Mouse (Mus musculus): ENCODE results near the gene Pif1. TPM values are rescaled to one million over a fixed set of nuclear protein-coding genes. Genes with fewer than 3 reads are reported as not detected.

Gene Pif1
- total and polyA plus RNA-seq, 2 experiments from 2014 or later, result 0.77 to 2.2 TPM

DNA sequence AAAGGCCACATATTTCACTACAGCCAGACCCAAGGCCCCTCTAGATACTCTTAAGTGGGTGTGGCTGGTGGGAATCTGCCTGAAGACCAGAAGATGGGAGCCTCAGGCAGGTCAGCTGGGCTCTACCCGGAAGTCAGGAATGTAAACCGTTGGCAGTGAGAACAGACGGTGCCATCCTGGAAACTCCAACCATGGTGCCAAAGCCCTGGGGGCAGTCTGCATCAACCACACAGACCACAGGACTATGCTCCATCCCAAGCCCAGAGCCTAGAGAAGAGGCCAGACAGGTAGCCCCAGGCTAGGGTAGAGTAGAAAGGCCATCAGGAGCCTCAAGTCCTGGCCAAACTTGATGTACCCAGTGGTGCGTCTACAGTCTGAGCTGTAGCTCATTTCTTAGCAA lies 31.3 kb upstream of the Pif1 start:
- H3K9ac ChIP-seq (replicated peaks; ENCODE audit: low read length, poor library complexity, severe bottlenecking), result no peak overlapping the region
- no peak overlapping the region for H3K4me3 ChIP-seq (ENCODE audit: low read depth, low read length)
- no peaks in the 10 kb centered on the region for H3K27me3 ChIP-seq (ENCODE audit: insufficient read depth, low read length)
- ATAC-seq (ENCODE audit: low FRiP score) (no peak), DNase-seq (ENCODE audit: low spot score) (no peak)
- no peak for TF ChIP-seq CTCF (IDR thresholded peaks at IDR 0.05)
- no peak overlapping the region for H3K27ac ChIP-seq (ENCODE audit: low read depth, low read length)
- H3K4me1 ChIP-seq (ENCODE audit: insufficient read depth, low read length), result no peaks in the 10 kb centered on the region
- WGBS, result 89% methylated on average over 4 of the region's 4 CpGs
- no peaks in the 10 kb centered on the region for H3K9me3 ChIP-seq (ENCODE audit: low read length)
- H3K36me3 ChIP-seq (ENCODE audit: insufficient read depth, low read length), result no peaks in the 10 kb centered on the region
- H3K4me2 ChIP-seq (ENCODE audit: low read depth, low read length, poor library complexity, severe bottlenecking), result no peak overlapping the region

DNA sequence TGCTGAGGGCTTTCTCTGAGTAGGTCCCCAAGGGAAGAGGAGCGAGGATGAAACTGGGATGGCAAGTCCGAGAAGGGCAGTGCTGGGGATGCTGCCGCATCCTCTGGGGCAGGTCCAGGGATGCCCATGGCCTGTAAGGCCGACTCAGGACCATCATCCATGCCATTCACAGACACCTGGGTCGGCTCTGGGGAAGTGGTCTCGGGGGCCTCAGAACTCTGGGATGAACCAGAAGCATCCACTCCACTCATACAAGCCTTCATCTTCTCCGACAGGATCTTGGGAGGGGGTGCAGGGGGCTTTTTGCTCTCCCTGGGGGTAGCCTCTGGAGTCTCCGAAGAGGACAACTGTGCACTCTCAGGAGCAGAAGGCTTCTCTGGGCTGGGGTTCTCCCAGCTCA lies 30.6 kb upstream of the Pif1 start:
- TF ChIP-seq CTCF (IDR thresholded peaks at IDR 0.05), result no peak
- no peaks in the 10 kb centered on the region for H3K4me1 ChIP-seq (ENCODE audit: insufficient read depth, low read length)
- no peak overlapping the region for H3K9ac ChIP-seq (replicated peaks; ENCODE audit: low read length, poor library complexity, severe bottlenecking)

DNA sequence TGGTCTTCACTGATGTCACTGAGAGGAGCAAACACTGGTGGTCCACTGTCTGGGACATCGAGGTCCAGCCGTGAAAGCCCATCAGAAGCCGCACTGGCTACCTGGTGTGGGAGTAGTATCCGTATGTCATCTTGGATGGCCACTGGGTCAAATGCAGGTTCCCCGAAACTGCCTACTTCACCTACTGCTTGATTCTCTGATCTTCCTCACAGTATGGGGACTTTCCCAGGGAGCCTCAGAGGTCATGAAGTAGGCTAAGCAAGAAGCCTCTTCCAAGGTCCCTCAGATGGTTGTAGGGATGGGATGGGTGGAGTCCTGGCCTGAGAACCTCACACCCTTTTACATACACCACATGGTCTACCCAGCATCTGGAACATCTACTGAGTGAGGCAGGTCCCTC lies 30.0 kb upstream of the Pif1 start:
- ATAC-seq (ENCODE audit: low FRiP score) (no peak), DNase-seq (ENCODE audit: low spot score) (no peak)
- no peak overlapping the region for H3K27ac ChIP-seq (ENCODE audit: low read depth, low read length)
- 89% methylated on average over 5 of the region's 5 CpGs for WGBS
- no peaks in the 10 kb centered on the region for H3K27me3 ChIP-seq (ENCODE audit: insufficient read depth, low read length)
- H3K4me3 ChIP-seq (ENCODE audit: low read depth, low read length), result no peak overlapping the region
- no peak overlapping the region for H3K4me2 ChIP-seq (ENCODE audit: low read depth, low read length, poor library complexity, severe bottlenecking)
- no peaks in the 10 kb centered on the region for H3K4me1 ChIP-seq (ENCODE audit: insufficient read depth, low read length)
- TF ChIP-seq CTCF (IDR thresholded peaks at IDR 0.05), result no peak
- no peaks in the 10 kb centered on the region for H3K36me3 ChIP-seq (ENCODE audit: insufficient read depth, low read length)
- no peak overlapping the region for H3K9ac ChIP-seq (replicated peaks; ENCODE audit: low read length, poor library complexity, severe bottlenecking)
- no peaks in the 10 kb centered on the region for H3K9me3 ChIP-seq (ENCODE audit: low read length)

More for the DNA sequence above, 30.6 kb upstream of the Pif1 start:
- WGBS, result 93% methylated on average over 8 of the region's 8 CpGs
- no peak overlapping the region for H3K27ac ChIP-seq (ENCODE audit: low read depth, low read length)
- ATAC-seq (ENCODE audit: low FRiP score) (no peak), DNase-seq (ENCODE audit: low spot score) (no peak)
- no peaks in the 10 kb centered on the region for H3K9me3 ChIP-seq (ENCODE audit: low read length)
- no peaks in the 10 kb centered on the region for H3K36me3 ChIP-seq (ENCODE audit: insufficient read depth, low read length)
- H3K4me3 ChIP-seq (ENCODE audit: low read depth, low read length), result no peak overlapping the region
- no peak overlapping the region for H3K4me2 ChIP-seq (ENCODE audit: low read depth, low read length, poor library complexity, severe bottlenecking)
- H3K27me3 ChIP-seq (ENCODE audit: insufficient read depth, low read length), result no peaks in the 10 kb centered on the region

GRCm38 (mm10) chr9:65558806-65559205 lies 28.2 kb upstream of the Pif1 start:
- Histone ChIP-seq H3K4me1 (ENCODE audit: insufficient read depth, low read length) (no peaks in the 10 kb centered on the region), H3K4me2 (ENCODE audit: low read depth, low read length, poor library complexity, severe bottlenecking) (no peak overlapping the region), H3K9ac (replicated peaks; ENCODE audit: low read length, poor library complexity, severe bottlenecking) (no peak overlapping the region), H3K36me3 (ENCODE audit: insufficient read depth, low read length) (no peaks in the 10 kb centered on the region), H3K27ac (ENCODE audit: low read depth, low read length) (no peak overlapping the region), H3K9me3 (ENCODE audit: low read length) (no peaks in the 10 kb centered on the region), H3K4me3 (ENCODE audit: low read depth, low read length) (no peak overlapping the region), H3K27me3 (ENCODE audit: insufficient read depth, low read length) (no peaks in the 10 kb centered on the region)
- 95% methylated on average over 6 of the region's 6 CpGs for WGBS
- ATAC-seq (ENCODE audit: low FRiP score) (no peak), DNase-seq (ENCODE audit: low spot score) (no peak)
- no peak for TF ChIP-seq CTCF (IDR thresholded peaks at IDR 0.05)

GRCm38 (mm10) chr9:65561016-65561415 lies 25.9 kb upstream of the Pif1 start:
- Histone ChIP-seq H3K4me3 (ENCODE audit: low read depth, low read length) (no peak overlapping the region), H3K4me1 (ENCODE audit: insufficient read depth, low read length) (no peaks in the 10 kb centered on the region), H3K27ac (ENCODE audit: low read depth, low read length) (no peak overlapping the region), H3K4me2 (ENCODE audit: low read depth, low read length, poor library complexity, severe bottlenecking) (no peak overlapping the region), H3K9ac (replicated peaks; ENCODE audit: low read length, poor library complexity, severe bottlenecking) (no peak overlapping the region), H3K27me3 (ENCODE audit: insufficient read depth, low read length) (no peaks in the 10 kb centered on the region), H3K9me3 (ENCODE audit: low read length) (no peaks in the 10 kb centered on the region), H3K36me3 (ENCODE audit: insufficient read depth, low read length) (no peaks in the 10 kb centered on the region)
- TF ChIP-seq CTCF (IDR thresholded peaks at IDR 0.05), result no peak
- ATAC-seq (ENCODE audit: low FRiP score) (no peak), DNase-seq (ENCODE audit: low spot score) (peak; percentile 76)
- WGBS, result 83% methylated on average over 4 of the region's 4 CpGs

DNA sequence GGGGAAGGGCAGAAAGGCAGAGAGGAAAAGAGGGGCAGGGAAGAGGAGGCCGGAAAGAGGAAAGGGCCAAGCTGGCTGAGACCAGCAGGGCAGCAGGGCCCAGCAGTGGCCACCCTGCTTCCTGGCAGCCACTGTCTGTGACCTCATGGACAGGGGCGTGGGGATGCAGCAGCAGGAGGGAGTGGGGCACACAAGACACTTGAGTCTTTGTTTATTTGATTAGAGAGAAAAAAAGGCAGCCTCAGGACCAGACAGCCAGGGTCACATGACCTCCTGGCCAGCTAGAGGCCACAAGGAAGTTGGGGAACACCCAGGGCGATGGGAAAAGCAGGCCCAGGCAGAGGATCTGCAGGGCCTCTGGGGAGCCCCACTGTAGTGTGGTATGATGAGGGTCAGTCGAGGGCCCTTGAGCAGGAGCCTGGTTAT lies 24.9 kb upstream of the Pif1 start:
- Histone ChIP-seq H3K9ac (replicated peaks; ENCODE audit: low read length, poor library complexity, severe bottlenecking) (no peak overlapping the region), H3K9me3 (ENCODE audit: low read length) (no peaks in the 10 kb centered on the region), H3K27ac (ENCODE audit: low read depth, low read length) (0 out of 2 replicates have a peak overlapping the region, but pooled peaks have one; percentile 12), H3K4me2 (ENCODE audit: low read depth, low read length, poor library complexity, severe bottlenecking) (no peak overlapping the region), H3K36me3 (ENCODE audit: insufficient read depth, low read length) (no peaks in the 10 kb centered on the region), H3K4me1 (ENCODE audit: insufficient read depth, low read length) (no peaks in the 10 kb centered on the region), H3K27me3 (ENCODE audit: insufficient read depth, low read length) (no peaks in the 10 kb centered on the region), H3K4me3 (ENCODE audit: low read depth, low read length) (no peak overlapping the region)
- DNase-seq (ENCODE audit: low spot score), result peak; percentile 43
- no peak for TF ChIP-seq CTCF (IDR thresholded peaks at IDR 0.05)
- peak; percentile 85 for ATAC-seq (ENCODE audit: low FRiP score)
- WGBS, result 33% methylated on average over 4 of the region's 4 CpGs

Data from midbrain, postnatal 0 days (tissue).